Mouse (Mus musculus) monocyte, adult 59 days (primary cell): ENCODE measurements around the gene Emc4. TPM values are rescaled to one million over a fixed set of nuclear protein-coding genes. Genes with fewer than 3 reads are reported as not detected.

ENCODE experiments used
- total RNA-seq, 2 experiments: library from RNA; stranded (reverse); gene quantifications; one replicate each; pipeline ENCODE4 v1.2.4; 2023

Gene Emc4
- 10 to 100 TPM; 24.0 to 27.2 TPM for total RNA-seq

DNA sequence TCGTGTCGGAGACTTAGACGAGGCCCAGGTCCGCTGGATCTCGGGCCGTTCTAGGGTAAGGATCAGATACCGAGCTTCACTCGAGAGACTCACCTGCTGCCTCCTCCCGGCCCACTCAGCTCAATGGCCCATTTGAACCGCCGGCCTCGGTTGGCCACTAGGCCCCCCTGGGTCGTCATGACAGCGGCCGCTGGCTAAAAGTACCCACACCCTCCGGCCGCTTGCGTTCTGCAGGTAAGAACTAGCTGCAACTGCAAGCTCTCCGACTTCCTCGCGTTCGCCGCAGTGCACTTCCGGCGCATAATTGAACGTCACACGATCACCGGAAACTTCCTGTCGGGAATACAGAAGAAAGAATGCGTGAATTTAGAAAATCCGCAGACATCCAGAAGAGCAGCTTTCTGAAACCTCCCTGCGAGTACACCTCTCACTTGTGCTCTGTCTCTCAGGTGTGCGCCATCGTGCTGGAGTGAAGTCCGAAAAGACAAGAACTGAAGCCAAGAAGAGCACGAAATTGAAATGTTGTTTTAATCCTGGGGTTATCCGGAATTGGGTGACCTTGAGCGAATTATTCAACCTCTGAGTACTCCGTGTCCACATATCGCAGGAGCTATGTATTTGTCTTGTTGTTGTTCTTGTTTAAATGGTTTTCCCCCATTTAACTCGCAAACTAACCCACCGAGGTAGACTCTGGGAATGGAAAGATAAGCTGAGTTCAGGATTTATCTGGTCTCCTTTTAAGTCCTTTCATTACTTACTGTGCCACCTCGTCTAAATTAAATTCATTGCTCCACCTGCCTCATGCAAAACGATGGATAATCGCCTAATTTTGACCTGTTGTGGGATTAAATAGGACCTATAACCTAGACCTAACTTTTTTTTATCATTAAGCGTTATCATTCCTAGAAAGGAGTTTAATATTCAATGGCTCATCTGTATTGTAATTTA is at the start of gene Emc4:
TSS of gene Emc4 (minus strand) at position 302 of the 948 bp plus-strand sequence.

DNA sequence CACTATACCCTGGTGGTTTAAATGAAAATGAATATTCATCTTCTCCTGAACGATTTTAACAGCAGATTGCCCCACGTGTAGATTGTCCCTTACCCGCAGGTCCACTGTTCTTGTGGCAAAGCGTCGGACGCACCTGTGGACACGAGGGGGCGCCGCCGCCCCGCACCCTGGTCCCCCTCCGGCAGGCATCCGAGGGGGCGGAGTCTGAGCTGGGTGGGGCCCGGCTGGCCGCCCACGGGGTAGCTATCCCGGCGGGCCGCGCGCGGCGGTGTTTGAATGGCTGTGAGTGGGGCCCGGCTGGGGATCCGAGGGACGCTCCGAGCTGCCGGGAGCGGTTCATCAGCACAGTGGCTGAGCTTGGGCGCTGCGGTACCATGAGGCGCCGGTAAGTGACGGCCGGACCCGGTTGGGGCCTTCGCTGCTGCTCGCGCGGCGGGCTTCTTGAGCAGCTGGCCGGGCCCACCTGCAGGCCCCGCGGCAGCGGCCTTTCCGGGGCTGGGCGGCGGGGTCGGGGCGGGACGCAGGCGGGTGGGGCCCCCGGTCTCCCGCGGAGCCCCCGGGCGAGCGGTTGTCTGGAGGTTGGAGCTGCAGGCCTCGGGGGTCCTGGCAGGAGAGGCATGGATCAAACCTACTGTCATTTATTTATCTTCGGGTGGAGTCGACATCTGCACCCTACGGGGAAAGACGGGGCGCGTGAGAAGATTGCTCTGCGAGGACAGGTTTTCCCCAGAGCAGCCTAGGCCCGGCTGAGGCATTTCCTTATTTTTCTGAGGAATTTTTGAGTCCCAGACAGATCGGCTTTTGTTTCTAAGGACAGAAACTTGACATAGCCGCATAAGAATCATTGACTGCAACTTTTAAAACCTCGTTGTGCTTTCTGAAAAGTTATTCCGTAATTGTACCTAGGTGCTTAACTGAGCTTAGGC is 11.4 kb upstream of the Emc4 start, which contains the start of gene Katnbl1:
TSS of gene Katnbl1 (plus strand) at position 239 of the 926 bp plus-strand sequence.

Other genes with a start within 250 kb of the Emc4 start
- not detected for gene Olfr1316, start 233.1 kb downstream of the Emc4 start, total RNA-seq
- not detected for gene Olfr1317, start 227.7 kb downstream of the Emc4 start, total RNA-seq
- gene Olfr1318, start 213.8 kb downstream of the Emc4 start, total RNA-seq: not detected
- 10 to 100 TPM; 79.3 to 79.9 TPM for gene Lpcat4, start 128.6 kb downstream of the Emc4 start, total RNA-seq
- not detected for gene Nutm1, start 108.7 kb downstream of the Emc4 start, total RNA-seq
- 10 to 100 TPM; 48.3 to 50.6 TPM for gene Nop10, start 106.1 kb downstream of the Emc4 start, total RNA-seq
- gene Slc12a6, start 102.2 kb downstream of the Emc4 start, total RNA-seq: 100 to 1,000 TPM; 233 to 238 TPM
- gene Gm21985, start 101.7 kb downstream of the Emc4 start, total RNA-seq: not detected
- 10 to 100 TPM in 1 of 2 experiments, 1 to 10 TPM in 1; 9.8 to 10.3 TPM for gene Katnbl1, start 11.2 kb upstream of the Emc4 start, total RNA-seq
- 10 to 100 TPM; 13.8 to 15.0 TPM for gene Emc7, start 87.0 kb upstream of the Emc4 start, total RNA-seq
- gene Chrm5, start 112.7 kb upstream of the Emc4 start, total RNA-seq: not detected
- 10 to 100 TPM; 11.8 to 15.9 TPM for gene Aven, start 124.9 kb upstream of the Emc4 start, total RNA-seq